Mouse (Mus musculus) stomach, postnatal 0 days (tissue): ENCODE results near the gene Tfdp2. TPM values are rescaled to one million over a fixed set of nuclear protein-coding genes. Genes with fewer than 3 reads are reported as not detected.

ENCODE experiments used
- ATAC-seq: fragments of 200-750 bp; cut with Nextera tagmentation; 2 replicates; pipeline ENCODE4 v1.8.0; 2017; ENCODE audit not compliant: low FRiP score, low TSS enrichment
- DNase-seq: peaks from one replicate; pipeline ENCODE4 v3.0.0-alpha.2; 2016; ENCODE audit warnings: low spot score
- H3K27ac ChIP-seq: fragments of 300-500 bp; sonication (generic); replicated peaks from 2 replicates; pipeline ENCODE4 v1.5.1; 2014; ENCODE audit warnings: mild to moderate bottlenecking, control low read depth
- H3K27me3 ChIP-seq: fragments of 300-500 bp; sonication (generic); 2 replicates; pipeline ENCODE4 v1.6.1; 2014; ENCODE audit warnings: low read length; ENCODE audit not compliant: control insufficient read depth, insufficient read depth
- H3K36me3 ChIP-seq: fragments of 300-500 bp; sonication (generic); 2 replicates; pipeline ENCODE4 v1.6.1; 2014; ENCODE audit warnings: low read length, mixed read lengths; ENCODE audit not compliant: control insufficient read depth, insufficient read depth
- H3K4me1 ChIP-seq: fragments of 300-500 bp; sonication (generic); replicated peaks from 2 replicates; pipeline ENCODE4 v1.6.1; 2014; ENCODE audit warnings: antibody characterized with exemption; ENCODE audit not compliant: control insufficient read depth, insufficient read depth
- H3K4me2 ChIP-seq: fragments of 300-500 bp; sonication (generic); replicated peaks from 2 replicates; pipeline ENCODE4 v1.6.1; 2014; ENCODE audit warnings: low read depth, mild to moderate bottlenecking, control low read depth, moderate library complexity
- H3K4me3 ChIP-seq: fragments of 300-500 bp; sonication (generic); 2 replicates; pipeline ENCODE4 v1.5.1; 2014; ENCODE audit warnings: low read depth, low read length, control low read depth
- H3K9ac ChIP-seq: fragments of 300-500 bp; sonication (generic); 2 replicates; pipeline ENCODE4 v1.6.1; 2014; ENCODE audit warnings: mild to moderate bottlenecking, low read length, control low read depth, mixed read lengths
- H3K9me3 ChIP-seq: fragments of 300-500 bp; sonication (generic); 2 replicates; pipeline ENCODE4 v1.6.1; 2016; ENCODE audit warnings: low read length; ENCODE audit not compliant: control insufficient read depth
- CTCF ChIP-seq: IDR thresholded peaks from 2 replicates; pipeline ENCODE4 v1.5.1; 2016; ENCODE audit warnings: antibody characterized with exemption, low read depth, mild to moderate bottlenecking, moderate library complexity
- EP300 ChIP-seq: optimal IDR thresholded peaks from 2 replicates; pipeline ENCODE3; 2016; ENCODE audit warnings: antibody characterized with exemption
- WGBS: fragments of 180-500 bp; shearing (Covaris S2); extraction: QIAGEN DNeasy Blood & Tissue Kit; methylation state at CpG from one replicate; pipeline ENCODE4 v1.1.7; 2014; 5-methylcytosine and 5-hydroxymethylcytosine counted together
- polyA plus RNA-seq: library from polyadenylated mRNA; unstranded; fragments of >200 nt; fragmentation: Nextera tagmentation; extraction: Ambion mirVana; gene quantifications from 2 replicates; pipeline ENCODE4 v1.2.1, GENCODE M21; 2015

The Tfdp2 gene
- polyA plus RNA-seq, 1 experiment from 2014 or later, result 28.8 TPM

DNA sequence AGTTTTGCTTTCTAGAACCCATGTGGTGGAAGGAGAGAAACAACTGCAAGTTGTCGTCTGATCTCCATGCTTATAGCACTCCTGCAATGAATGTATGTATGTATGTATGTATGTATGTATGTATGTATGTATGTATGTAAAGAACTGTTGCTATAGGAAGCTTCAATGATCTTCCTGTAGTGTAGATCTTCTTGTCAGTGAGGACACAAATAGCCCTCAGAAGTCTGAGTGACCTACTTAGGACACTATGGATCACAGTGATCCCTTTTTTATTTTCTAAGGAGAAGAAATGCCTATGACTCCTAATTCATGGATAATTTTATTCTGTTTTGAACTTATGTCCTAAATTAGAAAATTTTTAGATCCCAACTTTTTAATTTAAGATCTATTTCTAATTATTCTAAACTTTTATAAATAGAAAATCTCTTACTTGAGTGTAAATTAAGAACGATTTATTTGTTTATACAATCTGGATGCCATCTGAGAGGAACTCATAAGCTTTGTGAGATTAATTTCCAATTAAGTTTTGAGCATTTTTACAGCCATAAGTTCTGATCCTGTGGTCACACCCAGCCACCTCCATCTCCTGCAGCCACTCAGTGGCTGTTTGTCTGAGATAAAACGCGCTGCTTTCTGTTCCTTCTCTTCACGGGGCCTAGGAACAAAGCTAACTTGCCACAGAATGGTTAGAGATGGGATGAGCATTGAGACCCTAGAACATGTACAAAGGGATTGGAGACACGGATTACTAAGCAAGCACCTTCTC is 70.9 kb downstream of the Tfdp2 start:
- Histone ChIP-seq H3K9me3 (no peaks in the 10 kb centered on the region), H3K27ac (no peak overlapping the region), H3K4me2 (no peak overlapping the region), H3K27me3 (no peaks in the 10 kb centered on the region), H3K36me3 (no peaks in the 10 kb centered on the region), H3K4me3 (no peak overlapping the region), H3K9ac (no peak overlapping the region), H3K4me1 (no peaks in the 10 kb centered on the region)
- DNase-seq (no peak), ATAC-seq (no peak)
- 73% methylated on average over 6 of the region's 6 CpGs for WGBS
- TF ChIP-seq EP300 (no peak), CTCF (no peak)

GRCm38 (mm10) chr9:96267559-96267948 is 71.5 kb downstream of the Tfdp2 start:
- Histone ChIP-seq H3K4me1 (no peaks in the 10 kb centered on the region), H3K9ac (no peak overlapping the region), H3K9me3 (no peaks in the 10 kb centered on the region), H3K4me2 (no peak overlapping the region), H3K27ac (no peak overlapping the region), H3K27me3 (no peaks in the 10 kb centered on the region), H3K36me3 (no peaks in the 10 kb centered on the region), H3K4me3 (no peak overlapping the region)
- TF ChIP-seq CTCF (no peak), EP300 (no peak)
- WGBS, result 81% methylated on average over 1 of the region's 1 CpGs
- DNase-seq (no peak), ATAC-seq (no peak)

DNA sequence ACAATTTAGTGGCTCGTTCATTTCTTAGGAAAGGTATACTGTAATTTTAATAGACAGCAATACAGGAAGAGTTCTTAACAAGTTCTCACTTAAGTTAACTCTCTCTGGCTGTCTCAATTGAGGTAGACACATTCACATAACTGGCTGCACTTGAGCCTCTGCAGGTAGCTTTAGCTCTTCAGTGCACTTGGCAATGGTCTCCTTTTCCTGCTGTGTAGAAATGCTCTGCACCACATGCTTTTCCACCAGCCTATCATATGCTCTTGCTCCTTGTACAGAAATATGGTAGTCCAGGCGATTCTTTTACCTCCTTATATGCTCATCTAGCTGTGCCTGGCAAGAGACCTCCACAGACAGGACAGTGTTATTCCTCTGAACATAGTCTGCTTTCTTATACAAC is 73.7 kb downstream of the Tfdp2 start:
- H3K9ac ChIP-seq, result no peak overlapping the region
- H3K4me3 ChIP-seq, result no peak overlapping the region
- no peaks in the 10 kb centered on the region for H3K9me3 ChIP-seq
- DNase-seq (no peak), ATAC-seq (no peak)
- no peak for TF ChIP-seq EP300
- TF ChIP-seq CTCF, result no peak
- H3K27ac ChIP-seq, result no peak overlapping the region
- H3K36me3 ChIP-seq, result no peaks in the 10 kb centered on the region
- no peaks in the 10 kb centered on the region for H3K27me3 ChIP-seq
- no peak overlapping the region for H3K4me2 ChIP-seq
- WGBS, result 84% methylated on average over 2 of the region's 2 CpGs
- no peaks in the 10 kb centered on the region for H3K4me1 ChIP-seq

DNA sequence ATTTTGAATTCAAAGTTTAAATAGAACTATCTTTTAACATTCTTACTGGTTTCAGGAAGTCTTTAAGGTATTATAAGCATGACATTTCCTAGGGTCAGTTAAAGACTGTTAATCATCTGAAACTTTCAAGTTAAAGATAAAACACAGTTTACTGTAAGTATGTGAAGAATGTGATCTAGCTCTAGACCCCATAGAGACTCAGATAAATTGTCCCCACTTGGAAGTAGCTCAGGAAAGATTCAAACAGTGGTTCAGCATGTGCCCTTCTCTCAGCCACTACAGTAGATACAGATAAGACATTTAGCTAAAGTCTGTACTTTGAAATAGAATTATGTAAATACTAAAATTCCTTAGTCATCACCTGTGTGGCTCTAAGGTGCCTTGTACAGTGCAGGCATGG is 79.5 kb downstream of the Tfdp2 start:
- Histone ChIP-seq H3K36me3 (no peaks in the 10 kb centered on the region), H3K4me2 (no peak overlapping the region), H3K27me3 (no peaks in the 10 kb centered on the region), H3K9me3 (no peaks in the 10 kb centered on the region), H3K4me3 (no peak overlapping the region), H3K9ac (no peak overlapping the region), H3K27ac (no peak overlapping the region), H3K4me1 (no peaks in the 10 kb centered on the region)
- ATAC-seq (no peak), DNase-seq (no peak)
- TF ChIP-seq EP300 (no peak), CTCF (no peak)

DNA sequence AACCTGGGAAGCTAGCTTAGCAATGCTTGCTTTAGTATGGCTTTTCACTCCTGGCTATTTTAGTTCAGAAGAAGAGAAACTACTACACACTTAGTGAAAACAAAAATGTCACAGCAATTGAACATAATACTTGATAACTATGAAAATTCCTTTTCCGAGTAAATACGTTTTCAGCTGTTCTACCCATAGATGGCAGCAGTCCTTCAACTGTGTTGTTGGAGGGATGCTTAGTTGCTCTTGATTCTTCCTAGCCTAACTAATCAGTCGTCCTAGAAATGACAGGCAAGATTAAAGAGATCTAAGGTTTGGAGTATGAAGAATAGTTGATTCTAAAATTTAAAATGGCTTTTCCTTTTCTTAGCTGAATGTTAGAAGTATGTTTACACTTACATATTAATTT is 85.4 kb downstream of the Tfdp2 start:
- no peaks in the 10 kb centered on the region for H3K4me1 ChIP-seq
- no peak overlapping the region for H3K4me2 ChIP-seq
- no peak overlapping the region for H3K9ac ChIP-seq
- ATAC-seq (no peak), DNase-seq (no peak)
- WGBS, result 55% methylated on average over 3 of the region's 3 CpGs
- no peaks in the 10 kb centered on the region for H3K27me3 ChIP-seq
- H3K9me3 ChIP-seq, result no peaks in the 10 kb centered on the region
- H3K36me3 ChIP-seq, result no peaks in the 10 kb centered on the region
- peak; percentile 57 for TF ChIP-seq CTCF
- no peak for TF ChIP-seq EP300
- H3K27ac ChIP-seq, result no peak overlapping the region
- H3K4me3 ChIP-seq, result no peak overlapping the region

GRCm38 (mm10) chr9:96282082-96282481 is 86.0 kb downstream of the Tfdp2 start:
- Histone ChIP-seq H3K4me3 (no peak overlapping the region), H3K27ac (no peak overlapping the region), H3K4me2 (no peak overlapping the region), H3K9ac (no peak overlapping the region), H3K9me3 (no peaks in the 10 kb centered on the region), H3K27me3 (no peaks in the 10 kb centered on the region), H3K36me3 (no peaks in the 10 kb centered on the region), H3K4me1 (no peaks in the 10 kb centered on the region)
- no peak for ATAC-seq
- no peak for DNase-seq
- TF ChIP-seq EP300 (no peak), CTCF (no peak)
- 84% methylated on average over 3 of the region's 3 CpGs for WGBS
